ENCODE assay signal across 9 mouse cellular contexts in genomic region chr7:78890641-78891040, GRCm38 (mm10). TPM values are rescaled to one million over a fixed set of nuclear protein-coding genes. Genes with fewer than 3 reads are reported as not detected.
DNase-seq lines count a peak whose midpoint lies in the region; ATAC-seq lines count a peak whose summit lies in the region.
"Had no signal": no experiment of that assay in that cellular context is flagged by ENCODE, and none has a peak within 500 bp of the region (broad histone marks: within the 10 kb centered on the region; RNA-seq: fewer than 3 reads in every experiment).

No protein-coding gene starts in this region.

- DNase-seq in neural tube, embryonic 10.5 days (ENCODE audit: extremely low spot score, low spot score), result peak; percentile 96
- DNase-seq in cerebellum, adult 11 months, result peak; percentile 77
- peak; percentile 88 for DNase-seq in forelimb bud, embryonic 11.5 days (ENCODE audit: low read depth, low spot score)
- DNase-seq in liver, embryonic 11.5 days (ENCODE audit: low spot score), result peak; percentile 85
- peak; percentile 79 for DNase-seq in testis, postnatal 14 days (ENCODE audit: low spot score)

- WGBS in neural tube, embryonic 15.5 days, result 2% methylated on average over 16 of the region's 16 CpGs
- WGBS in kidney, embryonic 14.5 days, result 2% methylated on average over 16 of the region's 16 CpGs
- 3% methylated on average over 16 of the region's 16 CpGs for WGBS in liver, embryonic 11.5 days

- H3K4me3 ChIP-seq in neural tube, embryonic 15.5 days (replicated peaks), result no peak overlapping the region
- no peak overlapping the region for H3K4me3 ChIP-seq in kidney, embryonic 14.5 days (ENCODE audit: low read length)
- no peak overlapping the region for H3K4me3 ChIP-seq in liver, embryonic 11.5 days (ENCODE audit: low read depth, low read length)
- H3K4me3 ChIP-seq: stomach, embryonic 15.5 days had no signal

- H3K9me3 ChIP-seq in neural tube, embryonic 15.5 days (replicated peaks), result no peaks in the 10 kb centered on the region
- no peaks in the 10 kb centered on the region for H3K9me3 ChIP-seq in kidney, embryonic 14.5 days (ENCODE audit: control insufficient read depth, low read length)
- H3K9me3 ChIP-seq in liver, embryonic 11.5 days (ENCODE audit: control insufficient read depth, low read length), result no peaks in the 10 kb centered on the region
- H3K9me3 ChIP-seq: stomach, embryonic 15.5 days had no signal

- H3K4me1 ChIP-seq in neural tube, embryonic 15.5 days, result peaks cover 40% of the 10 kb centered on the region
- H3K4me1 ChIP-seq in kidney, embryonic 14.5 days (ENCODE audit: control insufficient read depth, insufficient read depth, low read length), result no peaks in the 10 kb centered on the region
- H3K4me1 ChIP-seq in liver, embryonic 11.5 days (replicated peaks; ENCODE audit: control insufficient read depth, insufficient read depth, low read length), result peaks cover 3% of the 10 kb centered on the region; the same call in 1 of the 2 replicates
- H3K4me1 ChIP-seq: stomach, embryonic 15.5 days had no signal

- H3K36me3 ChIP-seq in neural tube, embryonic 15.5 days, result no peaks in the 10 kb centered on the region
- H3K36me3 ChIP-seq in kidney, embryonic 14.5 days (ENCODE audit: control insufficient read depth, insufficient read depth, low read length), result no peaks in the 10 kb centered on the region
- no peaks in the 10 kb centered on the region for H3K36me3 ChIP-seq in liver, embryonic 11.5 days (ENCODE audit: control insufficient read depth, insufficient read depth, low read length)
- H3K36me3 ChIP-seq: stomach, embryonic 15.5 days had no signal

- ATAC-seq in neural tube, embryonic 15.5 days (ENCODE audit: low FRiP score), result no peak
- ATAC-seq in kidney, embryonic 14.5 days (ENCODE audit: low FRiP score, low TSS enrichment), result peak; percentile 40; the same call in 1 of the 2 replicates
- no peak for ATAC-seq in liver, embryonic 11.5 days (replicated peaks; ENCODE audit: low FRiP score)
- ATAC-seq in neutrophil, adult 5-6 weeks (ENCODE audit: extremely low read depth, insufficient number of reproducible peaks, low FRiP score, poor library complexity, severe bottlenecking), result peak; percentile 68

- H3K9ac ChIP-seq in neural tube, embryonic 15.5 days (replicated peaks), result no peak overlapping the region
- no peak overlapping the region for H3K9ac ChIP-seq in kidney, embryonic 14.5 days (ENCODE audit: low read depth, low read length)
- no peak overlapping the region for H3K9ac ChIP-seq in liver, embryonic 11.5 days (ENCODE audit: low read depth, low read length)
- H3K9ac ChIP-seq: stomach, embryonic 15.5 days had no signal

- no peaks in the 10 kb centered on the region for H3K27me3 ChIP-seq in neural tube, embryonic 15.5 days (replicated peaks)
- H3K27me3 ChIP-seq in kidney, embryonic 14.5 days (ENCODE audit: control insufficient read depth, insufficient read depth, low read length), result peaks cover 11% of the 10 kb centered on the region; the same call in 1 of the 2 replicates
- H3K27me3 ChIP-seq in liver, embryonic 11.5 days (replicated peaks; ENCODE audit: control insufficient read depth, insufficient read depth, low read length), result peaks cover 22% of the 10 kb centered on the region

- H3K4me2 ChIP-seq in neural tube, embryonic 15.5 days, result no peak overlapping the region
- H3K4me2 ChIP-seq in kidney, embryonic 14.5 days (replicated peaks; ENCODE audit: low read depth, low read length), result no peak overlapping the region
- H3K4me2 ChIP-seq in liver, embryonic 11.5 days, result no peak overlapping the region
- H3K4me2 ChIP-seq: stomach, embryonic 15.5 days had no signal

- no peak overlapping the region for H3K27ac ChIP-seq in neural tube, embryonic 15.5 days (replicated peaks)
- no peak overlapping the region for H3K27ac ChIP-seq in kidney, embryonic 14.5 days (ENCODE audit: low read depth, low read length)
- no peak overlapping the region for H3K27ac ChIP-seq in liver, embryonic 11.5 days (ENCODE audit: low read depth, low read length)
- H3K27ac ChIP-seq: stomach, embryonic 15.5 days had no signal

RNA-seq across cellular contexts. Expression of gene Aen, which starts 5.0 kb away (rescaled TPM):
- 55.7 and 58.6 TPM in 2 replicates for polyA plus RNA-seq in neural tube, embryonic 15.5 days (2015; fragmentation: Nextera tagmentation; extraction: Ambion mirVana)
- 31.7 and 36.3 TPM in 2 replicates for polyA plus RNA-seq in kidney, embryonic 14.5 days (2014; fragmentation: Nextera tagmentation; extraction: Ambion mirVana)
- 50.8 and 55.3 TPM in 2 replicates for polyA plus RNA-seq in liver, embryonic 11.5 days (2014; fragmentation: Nextera tagmentation; extraction: Ambion mirVana)
- total RNA-seq in neutrophil, adult 5-6 weeks (2017), result 23.9 and 41.3 TPM in 2 replicates

RNA-seq across cellular contexts. Expression of gene Isg20, which starts 22.6 kb away (rescaled TPM):
- polyA plus RNA-seq in neural tube, embryonic 15.5 days (2015; fragmentation: Nextera tagmentation; extraction: Ambion mirVana), result 1.3 and 10.5 TPM in 2 replicates
- 0.96 and 1.3 TPM in 2 replicates for polyA plus RNA-seq in kidney, embryonic 14.5 days (2014; fragmentation: Nextera tagmentation; extraction: Ambion mirVana)
- polyA plus RNA-seq in liver, embryonic 11.5 days (2014; fragmentation: Nextera tagmentation; extraction: Ambion mirVana), result 3.7 and 5.8 TPM in 2 replicates
- 79.6 and 101 TPM in 2 replicates for total RNA-seq in neutrophil, adult 5-6 weeks (2017)

RNA-seq across cellular contexts. Expression of gene Det1, which starts 43.6 kb away (rescaled TPM):
- 12.6 and 13.5 TPM in 2 replicates for polyA plus RNA-seq in neural tube, embryonic 15.5 days (2015; fragmentation: Nextera tagmentation; extraction: Ambion mirVana)
- 19.6 and 23.3 TPM in 2 replicates for polyA plus RNA-seq in kidney, embryonic 14.5 days (2014; fragmentation: Nextera tagmentation; extraction: Ambion mirVana)
- polyA plus RNA-seq in liver, embryonic 11.5 days (2014; fragmentation: Nextera tagmentation; extraction: Ambion mirVana), result 19.7 and 22.4 TPM in 2 replicates
- 11.1 and 14.5 TPM in 2 replicates for total RNA-seq in neutrophil, adult 5-6 weeks (2017)

Comparison
In these comparisons a context has a peak if more than half of its experiments do, and no peak if none do; other contexts are left out.
1. ATAC-seq: peak in kidney, embryonic 14.5 days (single experiment) and neutrophil, adult 5-6 weeks (single experiment); none in neural tube, embryonic 15.5 days (single experiment) and liver, embryonic 11.5 days (single experiment).
2. Peak in every context shown above with its lines, with median percentiles within 50 percentile points of each other: DNase-seq.